Mouse (Mus musculus): ENCODE data around the gene Rasl12. TPM values are rescaled to one million over a fixed set of nuclear protein-coding genes. Genes with fewer than 3 reads are reported as not detected.
A peak's percentile ranks its signal among the peaks of the same experiment; 100 is the strongest.

Rasl12 gene
- total RNA-seq, 1 experiment from 2014 or later = not detected

DNA sequence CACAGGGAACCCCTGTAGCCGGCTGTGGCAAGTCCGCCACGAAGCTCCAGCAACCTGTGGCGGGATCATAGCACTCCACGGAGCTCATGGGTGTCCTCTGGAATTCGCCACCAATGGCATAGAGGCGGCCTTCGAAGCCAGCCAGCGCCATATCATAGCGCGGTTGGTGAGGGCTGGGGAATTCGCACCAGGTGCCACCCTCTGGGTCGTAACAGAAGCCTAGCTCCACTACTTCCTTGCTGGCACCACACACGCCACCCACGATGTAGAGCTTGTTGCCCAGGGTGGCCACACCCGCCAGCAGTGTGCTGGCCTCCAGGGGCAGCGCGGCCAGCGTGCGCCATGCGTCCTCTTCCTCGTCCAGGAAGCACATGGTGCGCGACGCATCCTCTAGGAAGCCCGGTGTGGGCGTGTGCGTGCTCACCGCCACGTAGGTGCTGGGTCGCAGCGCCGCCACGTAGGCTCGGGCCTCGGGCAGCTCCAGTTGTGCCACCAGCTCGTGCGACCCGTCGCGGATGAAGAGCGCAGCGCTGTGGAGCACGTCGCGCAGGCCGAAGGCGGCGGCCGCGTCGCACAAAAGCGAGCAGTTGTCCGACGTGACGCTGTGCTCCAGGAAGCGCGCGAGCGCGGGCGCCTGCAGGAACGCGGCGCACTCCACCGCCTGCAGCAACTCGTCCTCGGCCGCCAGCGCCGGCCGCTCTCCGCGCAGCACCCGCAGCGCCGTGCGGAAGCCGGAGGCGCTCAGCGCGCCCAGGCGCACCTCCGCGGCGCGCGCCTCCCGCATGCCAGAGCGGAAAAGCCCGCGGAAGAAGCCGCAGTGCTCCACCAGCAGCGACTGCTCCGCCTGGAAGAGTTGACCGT is 7.3 kb upstream of the Rasl12 start:
- ATAC-seq (ENCODE audit: extremely low read depth, insufficient number of reproducible peaks, low FRiP score, poor library complexity, severe bottlenecking) = no peak

DNA sequence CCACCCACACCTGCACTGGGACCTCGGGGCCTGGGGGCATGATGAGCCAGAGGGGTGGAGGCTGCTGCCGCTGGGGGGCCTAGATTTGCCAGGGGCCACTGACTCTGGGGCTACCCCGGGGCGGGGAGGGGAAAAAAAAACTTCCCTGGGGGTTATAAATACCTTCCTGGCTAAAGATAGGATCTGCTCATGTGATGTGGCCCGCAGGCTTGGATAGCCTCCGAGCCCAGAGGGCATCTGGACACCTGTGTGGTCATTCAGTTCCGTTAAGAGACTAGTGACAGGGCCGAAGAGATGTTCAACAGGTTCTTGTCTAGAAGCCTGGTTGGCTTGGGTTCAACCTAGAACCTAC is 6.7 kb upstream of the Rasl12 start, which contains the start of gene Kbtbd13:
TSS of gene Kbtbd13 (minus strand) at position 40 of the 352 bp plus-strand sequence.
- no peak for ATAC-seq (ENCODE audit: extremely low read depth, insufficient number of reproducible peaks, low FRiP score, poor library complexity, severe bottlenecking)

DNA sequence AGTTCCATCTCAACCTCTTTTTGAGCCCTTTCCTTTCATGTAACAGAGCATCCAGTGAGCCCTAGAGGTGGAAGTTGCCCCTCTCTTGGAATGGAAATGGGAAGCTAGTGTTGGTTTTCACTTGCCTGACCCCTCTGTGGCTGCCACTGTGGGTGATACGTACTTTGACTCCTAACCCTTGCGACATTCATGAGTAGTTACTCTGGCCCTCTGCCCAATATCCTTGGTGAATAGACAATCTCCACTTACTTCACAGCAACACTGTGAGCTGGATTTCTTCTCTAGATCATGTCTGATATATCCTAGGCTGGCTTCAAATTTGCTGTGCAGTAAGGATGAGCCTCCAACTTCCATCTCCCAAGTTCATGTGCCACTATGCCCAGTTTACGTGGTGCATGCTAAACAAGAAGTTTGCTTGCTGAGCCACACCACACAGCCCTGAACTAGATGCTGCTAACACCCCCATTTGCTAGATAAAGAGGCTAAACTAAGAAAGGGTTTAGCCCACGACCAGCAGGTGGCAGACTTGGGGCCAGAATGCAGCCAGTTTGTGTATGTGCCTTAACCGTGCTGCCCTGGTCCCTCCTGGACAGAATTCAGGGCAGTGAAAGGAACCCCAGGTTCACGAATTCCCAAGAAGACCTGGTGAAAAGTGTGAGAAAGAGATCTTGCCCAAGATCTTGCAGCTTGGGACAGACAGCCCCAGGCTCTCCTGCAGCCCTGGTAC is 5.5 kb upstream of the Rasl12 start:
- ATAC-seq (ENCODE audit: extremely low read depth, insufficient number of reproducible peaks, low FRiP score, poor library complexity, severe bottlenecking) = peak; percentile 30; the same call in 1 of the 2 replicates

DNA sequence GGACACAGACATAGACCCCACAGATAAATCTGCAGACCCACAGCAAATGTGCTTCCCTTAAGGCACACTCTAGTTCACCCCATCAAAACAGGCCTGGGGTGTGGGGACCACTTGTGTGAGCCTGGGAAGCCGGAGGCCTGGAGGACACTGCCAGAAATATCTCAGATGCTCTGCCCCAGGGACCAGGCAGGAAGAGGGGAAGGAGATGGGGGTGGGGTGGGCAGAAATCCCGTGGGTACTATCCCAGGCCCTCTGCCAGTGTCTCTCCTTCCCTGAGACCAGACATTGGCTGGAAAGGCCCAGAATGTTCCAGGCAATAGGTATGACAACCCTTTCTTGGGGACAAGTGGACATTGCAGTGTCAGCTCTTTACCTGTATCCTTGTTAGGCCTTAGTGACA is 4.7 kb upstream of the Rasl12 start:
- ATAC-seq (ENCODE audit: extremely low read depth, insufficient number of reproducible peaks, low FRiP score, poor library complexity, severe bottlenecking) = no peak

DNA sequence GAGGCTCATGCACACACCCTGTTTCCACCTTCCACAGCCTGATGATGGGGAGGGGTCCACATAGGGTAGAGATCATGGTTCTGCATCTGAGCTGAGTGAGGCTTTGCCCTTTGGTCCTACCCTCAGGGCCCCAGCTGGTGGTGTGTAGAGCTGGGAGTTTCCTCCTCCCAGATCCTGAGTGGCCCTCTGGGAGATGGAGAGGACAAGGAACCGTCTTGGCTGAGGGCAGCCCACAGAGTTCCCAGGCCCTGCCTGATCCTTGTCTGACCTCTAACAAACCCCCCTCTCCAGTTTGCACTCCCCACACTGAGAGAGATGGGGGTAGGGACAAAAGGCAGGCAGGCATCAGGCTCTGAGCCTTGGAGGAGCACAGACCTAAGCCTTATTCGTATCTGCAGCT is 3.9 kb upstream of the Rasl12 start:
- no peak for ATAC-seq (ENCODE audit: extremely low read depth, insufficient number of reproducible peaks, low FRiP score, poor library complexity, severe bottlenecking)

DNA sequence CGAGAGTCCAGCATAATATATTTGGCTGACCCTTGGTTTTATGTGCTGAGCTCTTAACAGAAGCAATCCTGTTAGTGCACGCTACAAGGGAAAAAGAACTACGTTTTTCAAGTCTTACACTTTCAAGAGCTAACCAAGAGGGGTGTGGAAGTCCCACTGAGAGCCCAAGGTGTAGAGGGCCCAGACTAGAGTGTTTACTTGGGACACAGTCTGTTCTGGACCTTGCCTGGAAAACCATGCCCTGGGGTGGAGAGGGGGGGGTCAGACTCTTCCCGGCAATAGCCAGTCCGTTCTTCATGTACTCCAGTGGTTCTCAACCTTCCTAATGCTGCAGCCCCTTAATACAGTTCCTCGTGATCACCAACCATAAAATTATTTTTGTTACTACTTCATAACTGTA is 1.6 kb downstream of the Rasl12 start:
- no peak for ATAC-seq (ENCODE audit: extremely low read depth, insufficient number of reproducible peaks, low FRiP score, poor library complexity, severe bottlenecking)

DNA sequence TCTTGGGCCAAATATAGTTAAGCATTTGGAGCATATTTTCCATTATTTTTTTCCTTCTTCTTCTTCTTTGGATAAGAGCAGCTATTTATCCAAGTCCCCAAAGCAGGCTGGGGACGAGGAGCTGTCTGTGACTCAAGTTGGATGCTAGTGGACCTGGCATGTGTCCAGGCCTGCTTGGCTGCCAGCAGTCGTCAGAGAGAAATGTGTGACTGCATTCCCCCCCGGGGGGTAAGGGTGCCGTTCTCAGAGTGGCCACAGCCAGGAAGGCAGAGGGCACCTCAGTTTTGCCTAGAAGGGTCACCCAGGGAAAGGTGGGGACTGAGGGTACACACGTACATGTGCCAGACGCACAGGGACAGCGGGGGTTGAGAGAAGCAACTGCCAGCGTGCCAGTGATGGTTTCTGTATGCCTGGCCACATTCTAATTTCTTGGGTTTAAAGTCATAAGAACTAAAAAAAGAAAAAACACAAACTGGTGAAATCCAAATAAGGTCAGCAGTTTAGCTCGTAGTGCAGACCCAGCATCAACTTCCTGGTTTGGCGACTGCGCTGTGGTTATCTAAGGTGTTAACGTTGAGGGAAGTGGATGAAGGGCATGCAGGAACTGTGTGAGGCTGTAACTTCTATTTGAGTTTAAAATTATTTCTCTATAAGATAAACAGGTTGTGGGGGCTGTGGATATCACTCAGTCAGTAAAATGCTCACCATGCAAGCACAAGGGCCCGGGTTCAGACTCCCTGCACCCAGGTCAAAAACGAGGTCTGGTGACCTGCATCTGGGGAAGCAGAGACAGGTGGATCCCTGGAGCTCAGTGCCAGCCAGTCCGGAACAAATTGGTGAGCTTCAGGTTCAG is 6.3 kb downstream of the Rasl12 start:
- ATAC-seq (ENCODE audit: extremely low read depth, insufficient number of reproducible peaks, low FRiP score, poor library complexity, severe bottlenecking) = no peak

DNA sequence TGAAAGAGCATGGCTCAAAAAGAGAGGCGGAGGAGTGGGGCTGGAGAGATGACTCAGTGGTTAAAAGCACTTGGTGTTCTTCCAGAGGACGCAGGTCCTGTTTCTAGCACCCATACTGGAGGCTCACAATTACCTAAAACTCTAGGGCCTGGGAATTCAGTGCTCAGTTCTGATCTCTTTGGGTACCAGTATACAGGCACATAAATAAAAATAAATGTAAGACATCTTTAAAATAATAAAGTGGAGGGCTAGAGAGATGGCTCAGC is 6.8 kb downstream of the Rasl12 start:
- no peak for ATAC-seq (ENCODE audit: extremely low read depth, insufficient number of reproducible peaks, low FRiP score, poor library complexity, severe bottlenecking)

DNA sequence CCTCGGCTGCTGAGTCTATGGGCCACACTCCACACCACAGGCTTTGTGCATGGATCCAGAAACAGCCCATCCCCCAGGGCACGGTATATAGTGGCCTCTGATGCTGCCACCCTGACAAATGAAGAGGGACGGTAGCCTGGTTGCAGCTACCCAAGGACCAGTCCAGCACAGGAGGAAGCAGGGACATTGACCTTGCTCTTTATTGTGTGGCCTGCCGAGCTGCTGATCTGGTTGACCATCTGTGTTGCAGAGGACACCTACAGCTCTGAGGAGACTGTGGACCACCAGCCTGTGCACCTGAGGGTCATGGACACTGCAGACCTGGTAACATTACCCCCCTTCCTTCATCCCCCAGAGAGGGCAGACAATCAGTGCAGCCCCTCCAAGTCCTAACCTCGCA is 9.0 kb downstream of the Rasl12 start:
- no peak for ATAC-seq (ENCODE audit: extremely low read depth, insufficient number of reproducible peaks, low FRiP score, poor library complexity, severe bottlenecking)

DNA sequence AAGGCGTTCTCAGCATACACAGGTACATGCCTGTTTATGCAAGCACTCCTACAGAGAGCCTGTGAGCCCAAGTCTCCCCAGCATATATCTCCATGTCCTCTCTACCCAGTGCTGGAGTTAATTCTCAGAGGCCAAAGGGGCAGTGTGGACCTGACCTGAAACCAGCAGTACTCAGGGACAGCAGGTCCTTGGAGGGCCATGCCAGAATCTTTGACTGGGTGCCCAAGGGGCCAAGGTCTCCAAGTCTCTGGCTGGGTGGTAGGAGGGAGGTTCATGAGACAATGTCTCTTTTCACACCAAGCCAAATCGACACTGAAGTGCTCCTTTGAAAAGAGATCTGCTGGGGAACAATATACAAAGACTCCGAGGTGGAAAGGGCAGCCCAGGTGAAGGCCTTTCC is 9.6 kb downstream of the Rasl12 start:
- no peak for ATAC-seq (ENCODE audit: extremely low read depth, insufficient number of reproducible peaks, low FRiP score, poor library complexity, severe bottlenecking)

DNA sequence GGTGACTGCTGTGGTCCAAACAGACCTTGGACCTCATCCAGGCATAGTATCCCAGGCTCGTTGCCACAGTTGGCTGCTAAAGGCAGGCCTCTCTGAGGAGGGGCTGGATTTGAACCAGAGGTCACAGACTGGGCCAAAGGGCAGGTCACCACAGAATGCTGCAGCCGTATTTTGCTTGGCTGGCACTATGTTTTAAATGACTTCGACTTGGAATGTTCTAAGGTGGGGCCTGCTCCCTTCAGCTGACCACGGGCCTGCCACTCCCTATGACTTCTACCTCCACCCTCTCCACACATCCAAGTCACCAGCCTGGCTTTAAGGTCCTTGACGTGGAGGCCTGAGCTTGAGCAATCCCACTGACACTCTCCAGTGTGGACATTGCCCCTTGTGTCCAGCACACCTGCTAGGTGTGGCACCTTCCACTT is 10.6 kb downstream of the Rasl12 start:
- no peak for ATAC-seq (ENCODE audit: extremely low read depth, insufficient number of reproducible peaks, low FRiP score, poor library complexity, severe bottlenecking)

DNA sequence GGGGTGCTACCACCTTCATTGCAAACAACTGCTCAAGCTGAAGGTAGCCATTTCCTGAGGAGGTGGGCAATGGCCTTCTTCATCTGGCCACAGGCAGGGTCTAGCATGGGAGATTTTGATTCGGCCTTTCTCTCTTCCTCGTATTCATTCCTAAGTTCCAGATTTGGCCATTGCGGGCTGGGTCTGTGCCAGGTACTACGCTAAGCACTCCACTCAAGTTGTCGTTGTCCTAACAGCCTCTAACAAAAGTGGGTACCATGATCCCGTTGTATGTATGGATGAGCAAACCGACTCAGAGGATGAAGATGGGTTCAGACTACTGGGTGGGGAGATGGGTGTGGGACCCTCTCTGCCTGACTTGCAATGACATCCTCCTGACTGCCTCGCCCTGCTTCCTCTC is 12.1 kb downstream of the Rasl12 start:
- ATAC-seq (ENCODE audit: extremely low read depth, insufficient number of reproducible peaks, low FRiP score, poor library complexity, severe bottlenecking) = no peak

DNA sequence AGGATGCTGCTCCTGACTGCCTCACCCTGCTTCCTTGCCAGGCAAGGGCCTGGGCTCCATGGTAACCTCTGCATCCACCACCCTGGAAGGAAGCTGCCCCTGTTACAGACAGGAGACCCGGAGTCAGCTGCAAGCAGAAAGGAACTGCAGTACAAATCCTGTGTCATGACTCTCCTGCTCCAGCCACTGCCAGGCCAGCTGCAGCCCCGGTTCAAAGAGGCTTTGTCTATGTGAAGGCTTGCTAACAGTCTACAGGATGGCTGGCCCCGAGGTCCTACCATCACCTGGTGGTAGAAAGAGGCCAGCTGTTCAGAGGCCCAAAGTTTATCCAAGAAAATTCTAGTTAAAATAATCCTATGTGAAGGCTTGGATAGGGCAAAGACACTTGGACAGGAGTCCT is 13.0 kb downstream of the Rasl12 start:
- ATAC-seq (ENCODE audit: extremely low read depth, insufficient number of reproducible peaks, low FRiP score, poor library complexity, severe bottlenecking) = no peak

DNA sequence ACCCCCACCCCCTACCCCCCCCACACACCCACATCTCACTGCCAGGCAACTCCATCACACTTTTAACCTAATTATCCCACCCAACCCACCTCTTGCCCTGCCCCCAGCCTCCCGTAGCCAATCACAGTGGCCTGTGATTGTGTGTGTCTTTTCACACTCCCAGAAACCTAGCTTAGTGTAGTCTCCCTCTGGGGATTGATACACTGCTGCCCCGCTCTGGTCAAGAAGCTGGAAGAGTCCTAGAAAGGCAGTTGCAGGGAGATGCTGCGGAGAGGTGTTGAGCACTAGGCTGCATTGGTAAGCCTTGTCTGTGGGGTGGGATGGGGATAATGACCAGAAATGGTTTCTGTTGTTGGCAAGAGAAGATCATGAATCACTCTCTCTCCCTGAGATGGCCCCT is 19.4 kb downstream of the Rasl12 start:
- ATAC-seq (ENCODE audit: extremely low read depth, insufficient number of reproducible peaks, low FRiP score, poor library complexity, severe bottlenecking) = no peak

DNA sequence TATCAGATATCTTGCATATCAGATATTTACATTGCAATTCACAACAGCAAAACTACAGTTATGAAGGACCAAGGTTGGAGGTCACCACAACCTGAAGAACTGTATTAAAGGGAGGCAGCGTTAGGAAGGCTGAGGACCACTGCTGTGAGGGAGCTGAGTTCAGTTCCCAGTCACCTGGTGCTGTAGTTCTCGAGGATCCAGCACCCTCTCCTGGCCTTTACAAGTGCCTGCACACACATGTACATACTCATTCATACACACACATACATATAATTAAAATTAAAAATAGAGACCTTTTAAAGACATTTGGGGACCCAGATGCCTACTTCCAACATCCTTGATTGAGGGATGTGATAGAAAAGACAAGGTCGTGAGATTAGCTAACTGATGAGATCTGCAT is 21.3 kb downstream of the Rasl12 start:
- ATAC-seq (ENCODE audit: extremely low read depth, insufficient number of reproducible peaks, low FRiP score, poor library complexity, severe bottlenecking) = no peak

DNA sequence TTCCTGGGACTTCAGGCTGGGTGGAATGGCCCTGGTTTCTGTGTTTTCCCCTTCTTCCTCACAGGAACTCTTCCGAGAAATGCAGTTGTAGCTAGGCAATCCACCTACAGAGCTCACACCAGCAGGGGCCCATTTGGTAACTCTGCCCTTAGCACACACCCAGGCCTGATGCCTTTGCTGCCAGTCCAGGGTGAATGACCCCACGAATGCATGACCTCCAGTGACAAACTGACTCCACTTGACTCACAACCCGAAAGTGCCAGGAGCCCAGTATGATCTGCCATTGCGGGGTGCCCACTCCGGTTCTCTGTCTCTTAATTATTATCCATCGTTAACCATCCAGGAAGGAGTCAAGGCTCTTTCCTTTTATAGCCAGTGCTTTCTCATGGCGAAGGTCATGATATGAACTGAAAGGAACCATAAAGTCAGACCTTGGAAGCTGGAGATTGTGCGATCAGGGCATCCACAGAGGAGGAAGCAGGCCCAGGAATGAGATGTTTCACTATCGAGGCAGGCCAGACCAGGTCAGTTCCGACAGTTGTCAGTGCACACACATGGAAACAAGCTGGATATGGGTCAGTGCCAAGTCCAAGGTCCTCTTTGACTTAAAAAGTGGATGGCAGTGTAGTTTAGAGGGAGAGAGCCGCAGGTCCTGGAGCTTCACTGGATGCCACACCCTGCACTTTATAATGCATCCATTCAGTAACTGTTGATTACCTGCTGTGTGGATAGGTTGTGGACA is 24.6 kb downstream of the Rasl12 start, which contains the start of gene Slc51b:
TSS of gene Slc51b (minus strand) at position 196 of the 742 bp plus-strand sequence.
- no peak for ATAC-seq (ENCODE audit: extremely low read depth, insufficient number of reproducible peaks, low FRiP score, poor library complexity, severe bottlenecking)

DNA sequence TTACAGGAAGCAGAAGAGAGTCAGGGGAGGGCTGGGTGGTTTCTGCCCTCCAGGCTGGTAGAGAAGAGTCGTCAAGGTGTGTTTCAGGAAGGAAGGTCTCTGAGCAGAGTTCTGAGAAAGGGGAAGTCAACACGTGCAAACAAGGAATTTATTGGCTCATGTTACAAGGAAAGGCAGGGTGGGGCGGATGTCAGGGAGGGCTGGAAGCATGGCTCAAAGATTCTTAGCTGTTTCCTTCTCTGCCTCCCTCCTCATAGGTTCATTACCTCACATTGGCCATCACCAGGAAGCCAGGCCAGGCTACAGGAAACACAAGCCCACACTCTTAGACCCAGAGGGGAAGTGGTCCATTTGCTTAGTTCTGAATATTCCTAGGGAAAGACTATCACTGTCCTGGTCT is 26.1 kb downstream of the Rasl12 start:
- ATAC-seq (ENCODE audit: extremely low read depth, insufficient number of reproducible peaks, low FRiP score, poor library complexity, severe bottlenecking) = no peak

DNA sequence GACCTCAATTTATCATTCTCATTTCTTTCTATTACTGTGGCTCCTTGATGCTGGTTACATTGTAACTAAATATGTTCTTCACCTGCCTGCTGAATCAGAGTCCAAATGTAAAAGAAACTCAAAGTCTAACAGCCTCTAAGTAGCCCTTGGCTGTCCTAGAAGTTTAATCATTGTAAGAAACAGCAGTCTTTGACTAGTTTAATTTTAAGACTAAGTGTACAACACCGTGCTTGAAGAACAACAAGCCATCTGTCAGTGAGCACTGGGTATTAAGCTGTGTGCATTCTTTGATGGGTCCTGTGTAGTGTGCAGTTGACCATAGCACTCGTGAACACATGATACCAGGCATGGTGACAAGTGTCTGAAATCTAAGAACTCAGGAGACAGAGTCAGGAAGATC is 29.2 kb downstream of the Rasl12 start:
- ATAC-seq (ENCODE audit: extremely low read depth, insufficient number of reproducible peaks, low FRiP score, poor library complexity, severe bottlenecking) = no peak

DNA sequence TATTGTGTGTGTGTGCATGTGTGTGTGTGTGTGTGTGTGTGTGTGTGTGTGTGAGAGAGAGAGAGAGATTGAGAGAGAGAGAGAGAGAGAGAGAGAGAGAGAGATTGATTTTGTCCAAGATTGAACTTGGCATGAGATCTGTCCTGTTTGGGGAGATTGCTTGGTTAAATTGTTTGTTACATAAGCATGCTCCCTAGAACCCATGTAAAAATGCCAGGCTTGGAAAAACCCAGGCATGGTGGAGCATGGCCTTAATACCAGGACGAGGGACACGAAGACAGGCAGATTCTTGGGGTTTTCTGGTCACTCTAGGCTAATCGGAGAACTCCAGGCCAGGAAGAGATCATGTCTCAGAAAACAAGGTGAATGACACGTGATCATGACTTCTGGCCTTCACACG is 29.7 kb downstream of the Rasl12 start:
- no peak for ATAC-seq (ENCODE audit: extremely low read depth, insufficient number of reproducible peaks, low FRiP score, poor library complexity, severe bottlenecking)

All from neutrophil, adult 5-6 weeks (primary cell).